7 mouse cellular contexts compared by ENCODE assay signal in the genomic region with DNA sequence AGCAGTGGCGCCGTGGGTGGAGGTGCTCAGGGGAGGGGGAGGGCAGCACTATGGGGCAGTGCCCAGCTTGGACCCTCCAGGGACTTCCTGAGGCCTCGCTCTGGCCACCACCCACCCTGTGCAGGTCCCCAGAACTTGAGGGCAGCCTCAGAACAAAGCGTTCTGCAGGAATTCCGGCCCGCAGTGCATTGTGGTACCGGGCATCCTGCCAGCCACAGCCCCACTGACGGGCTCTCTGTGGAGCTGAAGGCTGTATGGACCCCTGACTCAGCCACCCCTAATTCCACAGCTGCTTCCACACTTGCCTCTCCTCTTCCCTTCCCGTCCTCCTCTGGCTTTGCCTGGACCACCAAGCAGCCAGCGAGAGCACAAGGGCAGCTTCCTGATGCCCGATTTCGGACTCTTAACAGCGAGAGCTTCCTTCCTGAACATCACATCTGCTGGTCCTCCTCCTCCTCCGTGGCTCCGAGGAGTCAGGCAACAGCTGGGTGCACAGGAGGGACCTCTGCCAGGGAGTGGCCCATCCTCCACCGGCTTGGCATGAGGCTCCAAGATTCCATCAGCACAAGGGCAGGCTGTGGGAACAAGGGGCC. TPM values are rescaled to one million over a fixed set of nuclear protein-coding genes. Genes with fewer than 3 reads are reported as not detected.
DNase-seq lines count a peak whose midpoint lies in the region; ATAC-seq and TF ChIP-seq lines count a peak whose summit lies in the region.

No protein-coding gene starts in this region.

- no peaks in the 10 kb centered on the region for H3K9me3 ChIP-seq in liver, embryonic 13.5 days (replicated peaks)
- no peaks in the 10 kb centered on the region; the same call in 1 of the 2 replicates for H3K9me3 ChIP-seq in liver, embryonic 12.5 days (replicated peaks)
- H3K9me3 ChIP-seq in heart, embryonic 15.5 days (replicated peaks) = no peaks in the 10 kb centered on the region
- no peaks in the 10 kb centered on the region for H3K9me3 ChIP-seq in limb, embryonic 12.5 days

- WGBS in liver, embryonic 13.5 days (ENCODE audit: insufficient replicate concordance) = 49% methylated on average over 16 of the region's 16 CpGs
- 54% methylated on average over 16 of the region's 16 CpGs for WGBS in liver, embryonic 12.5 days (ENCODE audit: insufficient replicate concordance)
- 59% methylated on average over 16 of the region's 16 CpGs for WGBS in heart, embryonic 15.5 days
- 76% methylated on average over 16 of the region's 16 CpGs for WGBS in limb, embryonic 12.5 days

- H3K4me2 ChIP-seq in liver, embryonic 13.5 days = no peak overlapping the region
- H3K4me2 ChIP-seq in liver, embryonic 12.5 days = no peak overlapping the region
- peak overlapping the region; percentile 16; the same call in 1 of the 2 replicates for H3K4me2 ChIP-seq in heart, embryonic 15.5 days
- H3K4me2 ChIP-seq in limb, embryonic 12.5 days = no peak overlapping the region

- no peak overlapping the region for H3K9ac ChIP-seq in liver, embryonic 13.5 days
- H3K9ac ChIP-seq in liver, embryonic 12.5 days = no peak overlapping the region
- no peak overlapping the region for H3K9ac ChIP-seq in heart, embryonic 15.5 days
- H3K9ac ChIP-seq in limb, embryonic 12.5 days (replicated peaks) = no peak overlapping the region

- no peak for TF ChIP-seq CTCF in brain, embryonic 14.5 days (IDR thresholded peaks at IDR 0.05; ENCODE audit: borderline replicate concordance, extremely low read depth, insufficient read depth, insufficient read length)

- H3K27ac ChIP-seq in liver, embryonic 13.5 days = no peak overlapping the region
- no peak overlapping the region for H3K27ac ChIP-seq in liver, embryonic 12.5 days
- no peak overlapping the region for H3K27ac ChIP-seq in heart, embryonic 15.5 days
- H3K27ac ChIP-seq in limb, embryonic 12.5 days = no peak overlapping the region

- no peaks in the 10 kb centered on the region for H3K36me3 ChIP-seq in liver, embryonic 13.5 days
- H3K36me3 ChIP-seq in liver, embryonic 12.5 days = no peaks in the 10 kb centered on the region
- H3K36me3 ChIP-seq in heart, embryonic 15.5 days = no peaks in the 10 kb centered on the region
- no peaks in the 10 kb centered on the region for H3K36me3 ChIP-seq in limb, embryonic 12.5 days

- 0 out of 2 replicates have a peak, but pooled peaks have one; percentile 10 for ATAC-seq in liver, embryonic 13.5 days (ENCODE audit: low read depth)
- no peak for ATAC-seq in liver, embryonic 12.5 days
- peak; percentile 56; the same call in 1 of the 2 replicates for ATAC-seq in heart, embryonic 15.5 days (replicated peaks; ENCODE audit: insufficient number of reproducible peaks, insufficient read depth, low FRiP score, low read depth)
- ATAC-seq in limb, embryonic 12.5 days (ENCODE audit: insufficient number of reproducible peaks, insufficient read depth, low FRiP score, low TSS enrichment, low read depth) = 0 out of 2 replicates have a peak, but pooled peaks have one; percentile 38

- DNase-seq in liver, embryonic 13.5 days = no peak
- DNase-seq in brain, embryonic 14.5 days (ENCODE audit: low read depth) = peak; percentile 54
- no peak for DNase-seq in yolk sac, embryonic 10.5 days (ENCODE audit: low spot score)
- no peak for DNase-seq in embryo, embryonic 11 days

- no peak for TF ChIP-seq POLR2A in brain, embryonic 14.5 days (IDR thresholded peaks at IDR 0.05; ENCODE audit: borderline replicate concordance, extremely low read depth, insufficient read depth, insufficient read length, poor library complexity, severe bottlenecking)

- H3K4me1 ChIP-seq in liver, embryonic 13.5 days (replicated peaks) = no peaks in the 10 kb centered on the region
- 0 out of 2 replicates have a peak, but pooled peaks cover 4% of the 10 kb centered on the region for H3K4me1 ChIP-seq in liver, embryonic 12.5 days
- peaks cover 11% of the 10 kb centered on the region for H3K4me1 ChIP-seq in heart, embryonic 15.5 days (replicated peaks)
- peaks cover 9% of the 10 kb centered on the region; the same call in 1 of the 2 replicates for H3K4me1 ChIP-seq in limb, embryonic 12.5 days (replicated peaks)

- H3K4me3 ChIP-seq in liver, embryonic 13.5 days (replicated peaks) = no peak overlapping the region
- H3K4me3 ChIP-seq in liver, embryonic 12.5 days = no peak overlapping the region
- H3K4me3 ChIP-seq in heart, embryonic 15.5 days = no peak overlapping the region
- no peak overlapping the region for H3K4me3 ChIP-seq in limb, embryonic 12.5 days (replicated peaks)

- 0 out of 2 replicates have a peak, but pooled peaks cover 5% of the 10 kb centered on the region for H3K27me3 ChIP-seq in liver, embryonic 13.5 days
- H3K27me3 ChIP-seq in liver, embryonic 12.5 days (replicated peaks) = peaks cover 6% of the 10 kb centered on the region
- H3K27me3 ChIP-seq in heart, embryonic 15.5 days = no peaks in the 10 kb centered on the region
- no peaks in the 10 kb centered on the region for H3K27me3 ChIP-seq in limb, embryonic 12.5 days

RNA-seq across cellular contexts. Expression of a gene that starts 46.2 kb away (rescaled TPM):
- 6.9 and 7.4 TPM in 2 replicates for polyA plus RNA-seq in liver, embryonic 13.5 days (2015; fragmentation: Nextera tagmentation; extraction: Ambion mirVana)
- 13.3 and 15.7 TPM in 2 replicates for polyA plus RNA-seq in liver, embryonic 12.5 days (2016; fragmentation: Nextera tagmentation; extraction: Ambion mirVana)
- polyA plus RNA-seq in brain, embryonic 14.5 days (2012; rRNA removed) = 11.4 and 15.6 TPM in 2 replicates
- polyA plus RNA-seq in heart, embryonic 15.5 days (2015; fragmentation: Nextera tagmentation; extraction: Ambion mirVana) = 14.0 and 20.4 TPM in 2 replicates
- 5.7 and 8.6 TPM in 2 replicates for polyA plus RNA-seq in limb, embryonic 12.5 days (2016; fragmentation: Nextera tagmentation; extraction: Ambion mirVana)
